Mouse (Mus musculus) heart, embryonic 14.5 days (tissue): ENCODE measurements around the gene Shisal2a. TPM values are rescaled to one million over a fixed set of nuclear protein-coding genes. Genes with fewer than 3 reads are reported as not detected.

Source experiments
- ATAC-seq: fragments of 200-750 bp; cut with Nextera tagmentation; 2 replicates; pipeline ENCODE4 v1.8.0; 2017; ENCODE audit warnings: low read depth, moderate TSS enrichment; ENCODE audit not compliant: insufficient number of reproducible peaks, insufficient read depth, low FRiP score
- H3K27ac ChIP-seq, 2 experiments: fragments of 200-500 bp in 1 of 2; fragments of 300-500 bp in 1 of 2; sonication (generic) in 1 of 2; replicated peaks in 1 of 2; 2 replicates each; pipeline ENCODE4 v1.5.1; 2012 to 2014; ENCODE audit warnings: low read depth in 2 of 2, low read length in 2 of 2, control low read depth in 1 of 2, mild to moderate bottlenecking in 1 of 2, mixed read lengths in 1 of 2; ENCODE audit not compliant: control insufficient read depth in 1 of 2, insufficient read depth in 1 of 2
- H3K27me3 ChIP-seq: fragments of 300-500 bp; sonication (generic); 2 replicates; pipeline ENCODE4 v1.6.1; 2014; ENCODE audit warnings: mild to moderate bottlenecking, low read length, control low read depth; ENCODE audit not compliant: control insufficient read depth, insufficient read depth
- H3K36me3 ChIP-seq: fragments of 300-500 bp; sonication (generic); 2 replicates; pipeline ENCODE4 v1.6.1; 2014; ENCODE audit warnings: mild to moderate bottlenecking, control low read depth, low read length, mixed read lengths; ENCODE audit not compliant: control insufficient read depth, insufficient read depth
- H3K4me1 ChIP-seq, 2 experiments: fragments of 200-500 bp in 1 of 2; fragments of 300-500 bp in 1 of 2; sonication (generic) in 1 of 2; 2 replicates each; pipeline ENCODE4 v1.6.1; 2012 to 2014; ENCODE audit warnings: low read length in 2 of 2, control low read depth in 1 of 2, mixed read lengths in 1 of 2; ENCODE audit not compliant: control insufficient read depth in 2 of 2, insufficient read depth in 2 of 2
- H3K4me2 ChIP-seq: fragments of 300-500 bp; sonication (generic); 2 replicates; pipeline ENCODE4 v1.6.1; 2014; ENCODE audit warnings: mild to moderate bottlenecking, low read length
- H3K4me3 ChIP-seq, 2 experiments: fragments of 200-500 bp in 1 of 2; fragments of 300-500 bp in 1 of 2; sonication (generic) in 1 of 2; 2 replicates each; pipeline ENCODE4 v1.5.1; 2012 to 2014; ENCODE audit warnings: low read length in 2 of 2, mild to moderate bottlenecking in 2 of 2, control low read depth in 1 of 2, low read depth in 1 of 2, moderate library complexity in 1 of 2; ENCODE audit not compliant: control insufficient read depth in 1 of 2, insufficient read depth in 1 of 2
- H3K9ac ChIP-seq: fragments of 300-500 bp; sonication (generic); 2 replicates; pipeline ENCODE4 v1.6.1; 2014; ENCODE audit warnings: mild to moderate bottlenecking, low read length
- H3K9me3 ChIP-seq: fragments of 300-500 bp; sonication (generic); 2 replicates; pipeline ENCODE4 v1.6.1; 2016; ENCODE audit warnings: low read length, control low read depth; ENCODE audit not compliant: control insufficient read depth
- WGBS: fragments of 180-500 bp; shearing (Covaris S2); extraction: QIAGEN DNeasy Blood & Tissue Kit; methylation state at CpG from one replicate; pipeline ENCODE4 v1.1.7; 2014; 5-methylcytosine and 5-hydroxymethylcytosine counted together
- polyA plus RNA-seq: library from polyadenylated mRNA; unstranded; fragments of >200 nt; fragmentation: Nextera tagmentation; extraction: Ambion mirVana; gene quantifications from 2 replicates; pipeline ENCODE4 v1.2.1, GENCODE M21; 2014

Shisal2a gene
- polyA plus RNA-seq, 1 experiment from 2014 or later: 2.0 TPM

DNA sequence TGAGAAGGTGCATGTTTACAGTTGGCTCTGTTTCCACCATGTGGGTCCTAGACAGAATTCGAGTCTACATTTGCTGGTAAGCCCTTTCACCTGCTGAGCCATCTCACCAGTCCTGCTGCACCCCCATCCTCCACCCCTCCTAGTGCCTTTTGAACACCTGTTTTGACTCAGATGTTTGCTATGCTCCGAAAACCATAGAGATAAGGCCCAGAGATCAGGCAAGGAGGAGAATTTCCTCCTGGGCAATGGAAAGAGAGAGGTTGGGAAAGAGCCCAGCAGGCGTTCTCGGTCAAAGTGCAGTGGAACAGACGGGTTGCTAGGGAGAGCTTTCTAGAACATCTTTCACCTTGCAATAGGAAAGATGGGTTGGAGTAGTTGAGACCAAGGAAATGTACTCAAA lies 8.0 kb upstream of the Shisal2a start:
- no peak overlapping the region for H3K27ac ChIP-seq
- no peaks in the 10 kb centered on the region for H3K36me3 ChIP-seq
- H3K4me3 ChIP-seq: no peak overlapping the region
- H3K9me3 ChIP-seq: peaks cover 8% of the 10 kb centered on the region; the same call in 1 of the 2 replicates
- no peak for ATAC-seq
- H3K4me2 ChIP-seq: no peak overlapping the region
- WGBS: 72% methylated on average over 5 of the region's 5 CpGs
- peaks cover 8 to 9% of the 10 kb centered on the region in 2 experiments; a peak in 3 of 4 replicates for H3K4me1 ChIP-seq
- H3K9ac ChIP-seq: no peak overlapping the region
- H3K27me3 ChIP-seq: no peaks in the 10 kb centered on the region

DNA sequence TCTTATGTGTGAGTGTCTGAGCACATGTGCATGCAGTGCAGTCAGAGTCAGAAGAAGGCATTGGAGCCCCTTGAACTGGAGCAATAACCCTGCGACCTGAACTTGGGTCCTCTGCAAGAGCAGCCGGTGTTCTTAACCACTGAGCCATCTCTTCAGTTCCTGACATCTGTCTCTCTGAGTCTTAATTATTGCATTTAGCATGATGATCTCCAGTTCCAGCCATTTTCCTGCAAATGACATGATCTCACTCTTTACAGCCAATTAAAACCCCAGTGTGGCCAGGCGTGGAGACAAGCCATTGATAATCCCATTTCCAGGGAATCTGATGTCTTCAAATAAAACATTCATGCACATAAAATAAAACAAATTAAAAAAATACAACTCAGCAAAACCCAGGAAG lies 5.6 kb upstream of the Shisal2a start:
- 86% methylated on average over 3 of the region's 3 CpGs for WGBS
- Histone ChIP-seq H3K36me3 (no peaks in the 10 kb centered on the region), H3K27me3 (peaks cover 7% of the 10 kb centered on the region), H3K4me3 (no peak overlapping the region), H3K9me3 (no peaks in the 10 kb centered on the region), H3K9ac (no peak overlapping the region), H3K4me1 (peaks cover 8 to 9% of the 10 kb centered on the region in 2 experiments; a peak in 3 of 4 replicates), H3K4me2 (no peak overlapping the region), H3K27ac (peak overlapping the region; percentile 10 to 27; a peak in 1 of 4 replicates)
- ATAC-seq: no peak

DNA sequence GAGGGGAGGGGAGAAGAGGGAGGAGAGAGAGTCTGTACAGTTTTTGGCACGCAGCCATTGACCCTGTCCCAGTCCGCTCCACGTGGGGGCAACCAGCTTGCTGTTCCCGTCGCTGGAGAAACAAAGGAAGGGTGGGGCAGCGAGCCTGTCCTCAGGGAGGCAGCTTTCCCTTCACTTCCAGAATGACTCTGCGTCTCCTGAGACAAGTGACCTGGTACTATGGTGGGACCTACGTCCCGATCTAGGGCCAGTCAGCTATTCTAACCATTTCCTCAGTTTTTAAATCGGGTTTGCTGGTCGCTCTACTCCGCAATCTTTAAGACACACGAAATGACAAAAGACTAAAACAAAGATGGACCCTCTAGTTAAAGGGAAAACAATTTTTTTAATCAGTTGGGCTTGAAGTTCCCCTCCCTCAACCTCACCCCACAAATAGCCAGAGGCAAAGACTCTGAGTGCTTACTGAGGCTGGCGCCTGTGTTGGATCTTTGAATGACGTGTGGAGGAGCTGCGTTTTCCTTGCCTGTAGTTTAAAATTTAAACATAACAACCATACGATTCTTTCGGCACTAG lies 4.6 kb upstream of the Shisal2a start:
- peak overlapping the region; percentile 61 for H3K4me2 ChIP-seq
- peaks cover 8% of the 10 kb centered on the region for H3K27me3 ChIP-seq
- peak overlapping the region; percentile 69 for H3K9ac ChIP-seq
- peak overlapping the region; percentile 26 to 31 for H3K4me3 ChIP-seq
- 2% methylated on average over 18 of the region's 18 CpGs for WGBS
- no peaks in the 10 kb centered on the region for H3K9me3 ChIP-seq
- peaks cover 9 to 16% of the 10 kb centered on the region in 2 experiments for H3K4me1 ChIP-seq
- H3K36me3 ChIP-seq: no peaks in the 10 kb centered on the region
- ATAC-seq: peak; percentile 70
- peak overlapping the region; percentile 78 to 85 for H3K27ac ChIP-seq

DNA sequence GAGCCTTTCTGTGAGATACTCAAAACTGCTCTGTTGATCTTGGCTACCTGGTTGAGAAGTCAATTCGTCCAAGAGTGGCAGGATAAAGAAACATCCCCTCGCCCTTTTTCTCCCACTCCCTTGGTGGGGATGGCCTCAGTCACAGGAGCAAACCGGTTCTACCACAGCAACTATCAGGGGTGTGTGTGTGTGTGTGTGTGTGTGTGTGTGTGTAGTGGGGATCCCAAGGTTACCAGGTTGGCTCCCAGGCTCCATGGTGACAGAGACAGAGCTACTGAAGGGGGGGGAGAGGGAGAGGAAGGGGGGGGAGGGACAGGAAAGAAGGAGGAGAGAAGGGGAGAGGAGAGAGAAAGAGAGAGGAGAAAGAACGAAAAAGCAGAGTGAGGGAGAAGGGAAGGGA lies 4.0 kb upstream of the Shisal2a start:
- Histone ChIP-seq H3K4me1 (peaks cover 9 to 16% of the 10 kb centered on the region in 2 experiments), H3K36me3 (no peaks in the 10 kb centered on the region), H3K4me2 (peak overlapping the region; percentile 61), H3K9ac (peak overlapping the region; percentile 69; the same call in 1 of the 2 replicates), H3K27ac (peak overlapping the region; percentile 78 to 85; a peak in 3 of 4 replicates), H3K27me3 (peaks cover 13% of the 10 kb centered on the region), H3K4me3 (no peak overlapping the region), H3K9me3 (no peaks in the 10 kb centered on the region)
- ATAC-seq: no peak
- 29% methylated on average over 4 of the region's 4 CpGs for WGBS

DNA sequence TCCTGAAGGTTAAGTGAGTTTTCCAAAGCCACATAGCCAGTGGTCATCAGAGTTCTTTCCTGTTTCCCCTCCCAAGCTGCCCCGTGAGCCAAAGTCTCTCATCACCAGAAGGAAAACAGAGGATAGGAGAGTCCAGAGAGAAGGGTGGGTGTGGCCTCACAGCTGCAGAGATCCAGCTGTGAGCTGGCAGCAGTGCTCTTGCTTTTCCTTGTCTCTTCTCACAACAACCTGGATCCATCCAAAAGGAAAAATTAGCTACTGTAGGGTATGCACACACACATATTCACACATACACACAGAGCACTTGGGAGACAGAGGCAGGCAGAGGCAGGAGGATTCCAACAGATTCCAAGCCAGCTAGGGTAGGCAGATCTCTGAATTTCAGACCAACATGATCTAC lies 2.9 kb upstream of the Shisal2a start:
- peaks cover 13% of the 10 kb centered on the region for H3K27me3 ChIP-seq
- no peak overlapping the region for H3K9ac ChIP-seq
- H3K27ac ChIP-seq: no peak overlapping the region
- H3K9me3 ChIP-seq: no peaks in the 10 kb centered on the region
- WGBS: 32% methylated on average over 1 of the region's 1 CpGs
- H3K4me3 ChIP-seq: no peak overlapping the region
- peaks cover 7 to 16% of the 10 kb centered on the region in 2 experiments for H3K4me1 ChIP-seq
- no peak overlapping the region for H3K4me2 ChIP-seq
- no peak for ATAC-seq
- no peaks in the 10 kb centered on the region for H3K36me3 ChIP-seq

DNA sequence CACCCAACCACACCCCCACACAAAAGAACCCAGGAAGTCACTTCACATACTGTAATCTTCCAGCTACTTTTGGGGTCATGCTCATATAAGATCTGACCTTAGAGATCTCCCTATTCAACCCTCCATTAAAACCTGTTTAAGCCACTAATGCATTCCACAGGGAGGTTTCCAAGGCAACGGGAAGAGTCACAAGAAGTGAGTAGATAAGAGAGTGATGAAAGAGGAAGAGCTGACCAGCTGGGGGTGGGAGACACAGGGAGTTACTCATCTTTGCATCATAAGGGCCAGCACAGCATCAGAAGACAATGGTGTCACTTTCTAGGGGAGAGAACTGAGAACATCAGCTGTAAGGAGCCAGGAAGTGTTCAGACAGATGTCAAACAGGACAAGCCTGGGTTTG lies 3.0 kb downstream of the Shisal2a start:
- H3K4me1 ChIP-seq: peaks cover 3 to 12% of the 10 kb centered on the region in 2 experiments; a peak in 3 of 4 replicates
- WGBS: 5% methylated on average over 1 of the region's 1 CpGs
- no peak overlapping the region for H3K4me2 ChIP-seq
- ATAC-seq: no peak
- H3K27ac ChIP-seq: no peak overlapping the region
- no peaks in the 10 kb centered on the region for H3K9me3 ChIP-seq
- H3K36me3 ChIP-seq: no peaks in the 10 kb centered on the region
- H3K4me3 ChIP-seq: no peak overlapping the region
- H3K27me3 ChIP-seq: peaks cover 13% of the 10 kb centered on the region
- H3K9ac ChIP-seq: no peak overlapping the region

DNA sequence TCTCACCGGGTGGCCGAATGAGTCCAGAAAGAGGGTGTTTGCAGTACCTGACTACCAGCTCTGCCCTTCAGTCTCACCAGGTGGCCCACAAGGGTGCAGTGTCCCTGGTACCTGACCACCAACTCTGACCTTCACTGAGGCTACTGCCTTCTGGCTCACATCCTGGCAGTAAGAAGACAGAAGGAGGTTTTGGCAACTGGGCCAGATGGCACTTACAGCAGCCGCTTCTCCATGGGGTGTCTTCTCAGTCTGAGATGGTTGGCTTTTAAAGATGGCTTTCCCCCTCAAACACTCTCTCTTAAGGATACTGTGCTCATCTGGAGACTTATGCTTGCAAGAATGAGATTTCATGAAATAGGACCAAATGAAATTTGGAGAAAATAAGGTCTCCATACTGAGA lies 3.7 kb downstream of the Shisal2a start:
- H3K27me3 ChIP-seq: peaks cover 13% of the 10 kb centered on the region
- 75% methylated on average over 3 of the region's 3 CpGs for WGBS
- H3K4me2 ChIP-seq: no peak overlapping the region
- peaks cover 3 to 12% of the 10 kb centered on the region in 2 experiments; a peak in 3 of 4 replicates for H3K4me1 ChIP-seq
- H3K9ac ChIP-seq: no peak overlapping the region
- ATAC-seq: no peak
- H3K36me3 ChIP-seq: no peaks in the 10 kb centered on the region
- no peak overlapping the region for H3K27ac ChIP-seq
- no peak overlapping the region for H3K4me3 ChIP-seq
- H3K9me3 ChIP-seq: no peaks in the 10 kb centered on the region

DNA sequence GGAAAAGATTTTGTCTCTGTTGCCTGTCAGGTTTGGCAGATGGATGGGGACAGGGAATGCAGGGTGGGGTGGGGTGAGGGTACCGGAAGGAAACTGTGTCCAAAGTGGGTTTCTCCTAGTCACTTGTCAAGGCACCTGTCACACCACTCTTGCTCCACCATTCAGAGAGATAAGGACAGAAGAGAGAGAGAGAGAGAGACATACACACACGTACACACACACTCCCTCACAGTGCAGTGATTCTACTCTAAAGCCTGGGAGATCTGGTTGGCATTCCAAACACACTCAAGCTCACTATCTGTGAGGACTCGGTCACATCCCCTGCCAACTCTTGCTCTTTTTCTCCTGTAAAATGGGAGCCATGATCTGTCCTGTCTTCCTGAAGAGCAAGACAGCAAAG lies 11.0 kb downstream of the Shisal2a start:
- ATAC-seq: peak; percentile 41; the same call in 1 of the 2 replicates
- peaks cover 10 to 14% of the 10 kb centered on the region in 2 experiments; a peak in 3 of 4 replicates for H3K4me1 ChIP-seq
- H3K4me3 ChIP-seq: no peak overlapping the region
- H3K27ac ChIP-seq: peak overlapping the region in 1 of 2 experiments; percentile 48; a peak in 2 of 4 replicates
- no peaks in the 10 kb centered on the region for H3K9me3 ChIP-seq
- no peak overlapping the region for H3K4me2 ChIP-seq
- WGBS: 10% methylated on average over 3 of the region's 3 CpGs
- no peaks in the 10 kb centered on the region for H3K27me3 ChIP-seq
- no peaks in the 10 kb centered on the region for H3K36me3 ChIP-seq
- no peak overlapping the region for H3K9ac ChIP-seq
